Mouse (Mus musculus): ENCODE results near the gene Prkce.

Gene Prkce

DNA sequence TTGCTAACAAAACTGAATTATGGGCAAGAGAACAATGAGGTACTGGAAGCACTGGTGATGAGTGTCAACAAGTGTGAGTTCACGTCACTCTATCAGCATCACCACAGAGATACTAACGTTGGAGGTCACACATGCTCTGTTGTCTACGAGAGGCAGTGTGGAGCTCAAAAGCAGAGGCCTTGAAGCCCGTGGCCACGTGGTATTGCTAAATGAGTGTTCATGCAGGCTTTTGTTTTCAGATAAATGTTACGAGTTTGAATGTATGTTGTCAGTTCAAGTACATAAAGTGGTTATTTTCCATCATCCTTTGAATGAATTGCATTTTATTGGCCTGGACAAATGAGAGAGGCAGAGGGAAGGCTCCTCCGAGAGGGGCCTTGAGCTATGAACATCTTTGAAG is 276.3 kb downstream of the Prkce start:
- no peak for DNase-seq (ENCODE audit: low read depth, low spot score)

DNA sequence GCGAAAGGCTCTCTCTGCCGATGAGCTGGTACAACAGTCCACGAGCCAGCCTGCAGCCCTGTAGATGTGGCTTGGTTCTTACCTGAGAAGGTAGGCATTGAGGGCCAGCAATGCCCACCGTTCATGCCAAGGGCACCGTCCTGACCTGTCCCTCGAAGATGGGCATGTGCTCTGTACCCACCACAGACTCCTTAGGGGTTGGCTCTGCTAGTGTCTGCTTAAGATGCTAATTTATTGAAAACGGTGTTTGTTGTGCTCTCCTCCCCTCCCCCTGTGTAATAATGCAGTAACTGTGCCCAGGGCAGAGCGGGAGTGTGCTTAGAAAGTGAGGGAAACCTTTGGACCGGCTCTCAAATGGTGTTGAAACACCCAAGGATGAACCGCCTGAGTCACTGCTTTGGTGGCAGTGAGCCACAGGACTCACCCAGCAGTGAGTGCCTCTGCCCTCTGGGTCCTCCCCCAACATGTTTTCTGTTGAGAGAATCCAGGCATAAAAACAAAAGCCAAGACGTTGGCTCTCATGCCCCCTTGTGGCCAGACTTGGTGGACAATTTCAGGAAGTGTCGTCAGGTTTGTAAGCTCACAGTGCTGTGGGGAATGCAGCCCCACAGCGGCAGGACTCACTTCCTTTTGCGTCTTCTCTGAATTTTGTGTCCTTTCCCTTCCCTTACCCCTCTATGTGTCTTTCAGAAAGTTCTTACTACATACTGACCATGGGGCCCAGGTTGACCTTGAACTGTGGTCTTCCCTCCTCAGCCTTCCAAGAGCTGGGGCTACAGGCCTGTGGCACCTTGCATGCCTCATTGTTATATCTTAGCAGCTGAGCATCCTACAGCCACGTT is 277.2 kb downstream of the Prkce start:
- peak; percentile 58 for DNase-seq (ENCODE audit: low read depth, low spot score)

DNA sequence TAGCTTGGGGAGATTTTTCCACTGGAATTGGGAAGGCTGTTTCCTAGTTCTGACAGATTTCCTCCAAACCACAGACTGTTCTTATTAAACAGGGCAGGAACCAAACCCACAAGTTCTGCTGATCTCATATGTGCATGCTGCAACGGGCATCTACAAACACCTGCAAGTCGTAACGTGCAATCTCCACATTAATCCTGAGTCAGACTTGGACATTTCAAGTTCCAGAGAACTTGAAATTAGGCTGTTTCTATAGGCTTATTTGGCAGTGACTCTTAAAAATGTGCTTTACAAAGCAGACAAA is 277.8 kb downstream of the Prkce start:
- no peak for DNase-seq (ENCODE audit: low read depth, low spot score)

DNA sequence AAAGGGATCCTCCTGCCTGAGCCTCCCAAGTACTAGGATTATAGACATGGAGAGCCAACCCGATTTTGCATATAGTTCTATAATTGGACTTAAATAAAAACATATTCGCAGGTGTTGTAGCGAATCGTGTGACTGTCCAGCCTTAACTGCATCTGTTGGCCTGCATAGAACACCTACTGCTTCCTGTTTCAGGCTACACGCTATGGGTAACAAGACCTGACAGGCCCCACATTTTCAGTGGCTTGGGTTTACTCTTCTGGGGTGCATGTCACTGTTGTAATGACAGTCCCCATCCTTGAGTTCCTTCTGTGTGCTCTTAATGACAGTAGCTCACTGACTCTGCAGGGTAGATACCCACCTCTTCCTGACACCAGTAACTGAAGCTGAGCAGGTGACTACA is 278.3 kb downstream of the Prkce start:
- DNase-seq (ENCODE audit: low read depth, low spot score): no peak

DNA sequence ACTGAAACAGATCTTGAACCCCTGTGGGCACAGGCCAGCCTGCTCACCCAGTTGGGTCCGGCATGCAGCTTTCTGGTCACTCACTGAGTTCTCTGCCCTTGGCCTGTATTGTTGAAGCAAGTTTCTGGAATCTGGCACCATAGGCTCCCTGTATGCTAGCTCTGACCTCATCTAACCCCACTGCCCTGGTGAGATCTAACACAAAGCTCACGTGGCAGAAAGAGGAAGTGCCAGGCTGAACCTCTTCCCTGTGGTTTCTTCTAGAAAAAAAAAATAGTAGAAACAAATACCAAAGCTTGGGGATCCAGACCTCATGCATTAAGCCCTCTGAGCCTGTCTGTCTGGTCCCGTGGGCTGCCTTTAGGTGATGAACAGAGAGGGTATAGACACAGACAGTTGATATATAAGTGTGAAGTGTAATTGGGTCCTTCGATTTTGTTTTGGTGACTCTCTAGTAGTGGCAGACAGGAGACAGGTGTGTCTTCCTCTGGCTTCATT is 279.6 kb downstream of the Prkce start:
- no peak for DNase-seq (ENCODE audit: low read depth, low spot score)

DNA sequence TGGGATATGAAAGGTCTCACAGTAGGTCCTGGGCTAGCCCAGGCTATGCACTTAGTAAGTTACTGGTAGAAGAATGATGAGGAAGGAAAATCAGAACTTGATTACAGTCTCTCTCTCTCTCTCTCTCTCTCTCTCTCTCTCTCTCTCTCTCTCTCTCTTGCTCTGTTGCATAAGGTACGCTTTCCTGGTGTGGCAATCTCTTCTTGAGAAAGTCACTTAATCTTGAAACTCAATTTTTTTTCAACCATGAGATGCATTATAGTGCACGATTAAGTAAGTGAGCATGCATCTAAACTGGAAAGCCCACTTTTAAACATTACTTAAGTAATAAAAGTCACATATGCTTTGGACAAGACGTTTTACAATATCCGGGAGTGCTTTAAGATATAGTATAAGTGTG is 285.3 kb downstream of the Prkce start:
- no peak for DNase-seq (ENCODE audit: low read depth, low spot score)

DNA sequence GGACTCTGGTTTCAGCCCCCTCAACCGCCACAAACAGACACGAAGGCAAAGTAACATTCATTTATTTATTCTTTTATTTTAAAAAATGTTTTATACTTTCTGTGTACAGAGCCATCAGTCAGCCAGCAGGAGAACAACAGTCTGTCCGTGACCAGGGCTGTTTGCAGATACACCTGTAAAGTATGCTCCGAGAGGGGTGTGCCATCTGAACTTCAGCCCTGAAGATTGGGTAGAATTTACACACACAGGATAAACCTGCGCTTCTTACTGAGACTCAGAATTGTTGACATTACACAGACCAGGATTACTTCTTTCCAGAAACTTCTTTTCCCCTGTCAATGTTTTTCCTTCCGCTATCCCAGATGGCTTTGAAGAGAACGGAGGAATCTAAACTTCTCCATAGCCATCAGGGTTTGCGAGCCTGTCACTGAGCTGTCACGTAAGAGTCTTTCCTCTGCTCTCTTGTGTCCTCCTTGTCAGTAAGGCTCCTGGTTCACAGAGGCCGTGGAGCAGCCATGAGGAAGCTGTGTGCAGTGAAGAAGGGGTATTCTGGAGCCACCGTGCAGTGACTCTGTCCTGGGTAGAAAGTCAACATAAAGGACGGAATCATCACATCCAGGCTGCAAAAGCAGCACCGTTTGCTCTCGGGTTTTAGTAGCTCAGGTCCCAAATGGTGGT is 286.2 kb downstream of the Prkce start:
- DNase-seq (ENCODE audit: low read depth, low spot score): no peak

DNA sequence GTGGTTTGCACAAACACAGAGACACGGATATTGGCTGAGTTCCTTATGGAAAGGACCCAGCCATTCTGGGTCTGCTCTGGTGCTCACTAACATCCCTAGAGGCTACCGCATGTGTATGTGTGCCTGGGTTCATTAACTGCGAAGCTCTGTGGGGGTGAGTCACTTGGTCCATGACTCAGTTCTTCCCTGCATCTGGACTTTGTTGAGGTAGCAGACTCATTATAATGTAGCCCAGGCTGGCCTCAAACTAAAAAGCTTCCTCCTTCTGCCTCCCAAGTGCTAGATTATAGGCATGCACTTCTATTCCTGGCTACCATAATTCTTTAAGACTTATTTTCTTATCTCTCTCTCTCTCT is 286.7 kb downstream of the Prkce start:
- DNase-seq (ENCODE audit: low read depth, low spot score): no peak

DNA sequence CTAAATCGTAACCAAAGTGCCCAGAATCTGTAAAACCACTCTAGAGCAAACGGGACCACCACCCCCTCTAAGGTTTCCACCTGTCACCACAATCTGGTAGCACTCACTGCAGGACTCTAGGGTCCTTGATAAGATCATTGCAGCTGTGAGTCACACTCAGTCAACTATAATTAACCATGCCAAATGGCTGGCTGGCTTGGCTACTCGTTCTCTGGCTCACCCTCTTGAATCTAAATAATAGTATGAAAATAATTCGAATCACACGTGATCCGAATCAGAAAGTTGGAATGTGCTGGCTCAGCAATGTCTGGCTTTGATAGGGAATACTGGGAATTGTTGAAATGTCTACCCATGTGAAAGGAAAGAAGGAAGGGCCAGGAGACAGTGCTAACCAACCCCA is 288.9 kb downstream of the Prkce start:
- no peak for DNase-seq (ENCODE audit: low read depth, low spot score)

DNA sequence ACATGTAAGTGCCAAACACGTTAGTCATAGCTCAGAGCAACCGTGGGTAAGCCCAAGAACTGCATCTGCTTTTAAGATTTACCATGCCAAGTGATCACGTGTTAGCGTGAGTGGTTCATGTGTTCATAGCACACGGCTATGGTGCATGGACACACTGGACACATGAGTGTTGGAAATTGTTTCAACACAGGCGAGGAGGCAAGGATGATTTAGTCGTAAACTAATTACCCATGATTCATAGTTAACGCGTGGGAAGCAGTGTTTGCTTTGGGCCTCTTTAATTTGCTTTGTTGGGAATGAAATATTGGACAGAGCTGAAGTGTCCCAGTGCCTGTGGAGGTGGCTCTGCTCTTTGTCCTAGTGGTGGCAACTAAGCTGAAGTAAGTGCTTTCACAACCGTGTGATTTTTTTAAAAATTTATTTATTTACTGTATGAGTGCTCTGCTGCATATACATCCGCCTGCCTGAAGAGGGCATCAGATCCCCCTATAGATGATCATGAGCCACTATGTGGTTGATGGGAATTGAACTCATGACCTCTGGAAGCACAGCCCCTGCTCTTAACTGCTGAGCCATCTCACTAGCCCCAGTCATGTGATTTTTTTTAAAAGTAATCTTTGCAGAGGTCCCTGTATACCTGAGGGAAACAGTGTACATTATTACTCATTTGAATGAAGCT is 290.9 kb downstream of the Prkce start:
- no peak for DNase-seq (ENCODE audit: low read depth, low spot score)

DNA sequence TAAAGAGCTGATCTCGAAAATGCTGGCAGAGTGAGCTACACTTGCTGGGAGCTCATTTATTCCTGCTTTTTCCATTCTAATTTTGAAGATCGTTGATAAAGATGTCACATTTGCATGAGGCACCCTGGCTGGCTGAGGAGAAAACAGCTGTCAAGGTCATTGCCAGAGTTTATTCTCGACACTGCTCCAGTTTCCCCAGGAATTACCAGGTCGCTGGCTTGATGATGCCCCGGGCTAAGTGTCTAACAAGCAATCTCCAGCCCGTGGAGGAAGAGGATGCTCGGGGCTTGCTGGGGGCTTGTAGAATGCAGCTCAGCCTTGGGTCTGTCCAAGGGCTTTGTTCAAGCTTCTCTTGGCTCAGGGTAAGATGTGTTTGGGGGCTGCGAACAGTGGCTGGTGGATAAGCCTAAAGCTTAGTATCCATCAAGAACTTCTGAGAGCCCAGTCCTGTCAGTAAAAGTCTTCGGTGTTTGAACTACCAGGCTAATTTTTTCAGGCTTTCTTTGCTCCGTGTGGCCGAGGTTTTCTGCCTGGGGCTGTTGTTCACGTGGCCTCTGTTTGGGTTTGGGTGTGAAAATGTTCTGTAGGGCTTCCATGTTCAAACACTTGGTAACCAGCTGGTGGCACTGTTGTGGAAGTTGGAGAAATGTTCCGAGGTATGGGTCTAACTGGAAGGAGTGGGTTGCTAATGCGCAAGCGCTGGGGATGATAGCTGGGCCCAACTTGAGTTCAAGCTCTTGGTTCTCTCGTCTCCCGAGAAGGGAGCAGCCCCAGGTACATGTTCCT is 293.3 kb downstream of the Prkce start:
- no peak for DNase-seq (ENCODE audit: low read depth, low spot score)

DNA sequence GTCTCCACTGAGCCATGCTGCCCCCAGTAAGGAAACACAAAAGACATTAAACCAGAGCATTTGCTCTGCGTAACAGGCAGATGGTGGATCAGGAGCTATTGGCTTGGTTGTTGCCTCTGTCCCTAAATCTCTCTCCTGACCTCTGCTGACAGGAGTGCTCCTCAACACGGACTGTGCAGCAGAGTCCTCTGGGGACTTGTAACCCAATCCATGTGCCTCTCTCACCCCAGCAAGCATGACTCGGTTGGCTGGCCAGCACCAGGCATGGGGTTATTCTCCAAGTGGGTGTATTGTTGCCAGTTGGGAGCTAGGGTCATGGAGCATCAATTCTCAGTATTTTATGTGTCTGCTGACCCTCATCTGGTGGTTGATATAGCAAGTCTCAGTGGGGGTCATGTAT is 295.8 kb downstream of the Prkce start:
- DNase-seq (ENCODE audit: low read depth, low spot score): no peak

DNA sequence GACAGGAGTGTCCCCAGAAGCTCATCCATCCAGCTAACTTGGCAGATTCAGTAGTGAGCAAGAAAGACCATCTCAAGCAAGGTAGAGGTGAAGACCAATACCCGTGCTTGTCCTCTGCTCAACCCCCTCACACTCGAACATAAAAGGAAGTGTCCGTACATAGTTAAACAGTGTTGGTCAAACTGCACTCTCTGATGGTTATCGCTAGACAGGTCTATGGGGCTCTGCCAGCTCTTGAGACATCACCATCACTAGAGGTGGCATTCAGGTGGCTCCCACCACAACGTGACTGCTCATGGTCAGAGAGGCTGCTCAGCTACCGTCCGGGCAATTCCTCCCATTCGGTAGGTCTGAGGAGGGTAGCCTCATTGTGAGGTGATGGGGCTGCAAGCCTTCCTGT is 296.6 kb downstream of the Prkce start:
- no peak for DNase-seq (ENCODE audit: low read depth, low spot score)

DNA sequence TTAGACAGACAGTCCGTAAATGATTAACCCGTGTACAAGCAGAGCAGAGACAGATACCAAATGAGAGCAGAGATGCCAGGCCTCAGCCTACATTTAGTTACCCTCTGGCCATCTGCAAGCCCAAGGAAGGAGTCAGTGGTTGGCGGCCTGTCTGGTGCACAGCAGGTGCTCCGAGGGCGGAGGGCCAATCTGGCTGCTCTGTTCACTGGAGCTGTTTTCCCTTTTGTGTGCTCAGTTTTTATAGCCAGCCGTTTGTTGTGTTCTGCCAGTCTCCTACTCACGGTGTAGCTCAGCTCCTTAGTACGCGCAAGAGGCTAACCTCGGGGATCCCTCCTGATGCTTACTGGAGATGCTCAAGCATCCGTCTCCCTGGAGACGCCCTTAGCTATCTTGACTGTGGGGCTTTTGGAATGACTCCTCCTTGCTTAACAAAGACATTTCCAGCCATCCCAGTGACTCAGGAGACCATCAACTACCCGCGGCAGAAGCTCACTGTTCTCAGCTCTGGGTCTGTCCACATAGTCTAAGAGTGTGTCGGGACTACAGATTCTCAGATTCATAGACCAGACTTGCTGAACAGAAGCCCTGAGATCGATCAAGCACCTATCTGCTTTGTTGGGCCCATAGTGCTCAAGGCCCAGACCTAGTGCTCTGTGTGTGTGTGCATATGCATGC is 297.2 kb downstream of the Prkce start:
- no peak for DNase-seq (ENCODE audit: low read depth, low spot score)

DNA sequence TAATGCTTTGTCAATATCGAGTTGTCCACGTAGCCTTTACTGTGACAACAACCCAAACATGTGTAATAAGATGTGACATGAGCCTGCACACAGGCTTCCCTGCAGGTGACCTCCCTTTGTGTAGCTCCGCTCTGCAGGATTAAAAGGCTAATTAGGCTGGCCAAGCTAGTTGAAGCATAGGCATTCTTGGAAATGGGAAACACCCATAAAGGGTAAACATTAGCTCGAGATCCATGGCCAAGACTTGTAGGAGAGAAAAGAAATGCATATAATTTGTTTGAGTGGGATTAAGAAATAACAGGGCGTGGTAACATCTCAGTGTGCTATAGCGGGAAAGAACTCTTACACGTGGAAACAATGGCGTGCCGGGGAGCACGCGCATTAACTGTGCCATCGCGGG is 298.3 kb downstream of the Prkce start:
- no peak for DNase-seq (ENCODE audit: low read depth, low spot score)

DNA sequence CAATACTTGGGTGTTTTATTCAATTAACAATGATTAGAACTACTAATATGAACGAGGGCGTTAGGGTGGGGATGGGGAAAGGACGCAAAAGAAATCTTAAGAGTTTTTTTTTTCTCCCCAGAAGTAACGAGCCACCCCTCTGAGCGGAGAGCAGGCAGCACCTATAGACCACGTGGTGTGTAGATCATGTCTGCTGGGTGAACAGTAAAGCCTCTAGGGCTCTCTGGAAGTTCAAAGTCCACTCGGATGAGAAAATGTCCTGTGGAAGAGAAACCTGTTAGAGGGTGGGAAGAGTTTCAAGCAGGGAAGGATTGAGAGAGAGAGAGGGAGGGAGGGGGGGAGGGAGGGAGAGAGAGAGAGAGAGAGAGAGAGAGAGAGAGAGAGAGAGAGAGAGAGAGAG is 298.8 kb downstream of the Prkce start:
- DNase-seq (ENCODE audit: low read depth, low spot score): no peak

DNA sequence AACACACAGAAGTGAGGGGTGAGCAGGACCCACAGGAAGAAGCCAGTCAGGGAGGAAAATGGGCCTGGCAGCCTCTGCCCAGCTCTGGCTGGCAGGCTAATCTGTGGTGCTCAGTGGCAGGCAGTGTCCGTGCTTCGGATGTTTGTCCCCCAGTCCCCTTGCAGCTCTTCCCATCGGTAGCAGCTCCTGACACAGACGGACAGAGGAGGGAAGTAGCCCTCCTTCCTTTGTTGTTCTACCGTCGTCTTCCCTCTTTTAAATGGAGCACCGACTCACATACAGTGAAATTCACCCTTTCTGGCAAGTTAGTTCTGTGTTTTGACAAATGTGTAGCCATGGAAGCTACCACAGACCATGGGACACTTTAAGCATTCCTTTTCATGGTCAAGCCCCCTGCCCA is 299.3 kb downstream of the Prkce start:
- DNase-seq (ENCODE audit: low read depth, low spot score): no peak

DNA sequence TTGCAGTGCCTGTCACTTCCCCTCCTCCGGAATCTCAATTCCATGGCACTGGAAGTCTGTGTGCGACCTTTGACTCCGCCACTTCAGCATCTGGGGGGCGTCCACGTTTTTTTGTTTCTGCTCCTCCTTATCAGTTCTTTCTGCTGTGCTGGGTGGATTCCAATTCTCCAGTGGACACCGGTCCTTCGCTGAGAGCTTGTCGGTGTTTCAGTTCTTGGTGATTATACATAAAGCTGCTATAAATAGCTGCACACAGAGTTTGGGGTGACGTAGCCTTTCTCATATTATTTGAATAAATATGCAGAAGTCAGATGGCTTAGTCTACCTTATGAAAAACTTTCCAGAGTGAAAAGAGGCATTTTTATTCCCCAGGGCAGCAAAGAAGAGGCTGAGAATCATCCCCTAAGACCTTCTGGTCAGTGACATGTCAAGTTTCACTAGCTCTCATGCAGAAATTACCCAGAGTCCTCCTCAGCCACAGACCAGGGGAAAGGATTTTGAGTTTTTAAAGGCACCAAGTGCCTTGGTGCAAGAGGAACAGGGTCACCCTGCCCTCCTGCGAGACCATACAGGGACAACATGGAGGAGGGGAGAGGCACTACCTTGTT is 299.8 kb downstream of the Prkce start:
- no peak for DNase-seq (ENCODE audit: low read depth, low spot score)

DNA sequence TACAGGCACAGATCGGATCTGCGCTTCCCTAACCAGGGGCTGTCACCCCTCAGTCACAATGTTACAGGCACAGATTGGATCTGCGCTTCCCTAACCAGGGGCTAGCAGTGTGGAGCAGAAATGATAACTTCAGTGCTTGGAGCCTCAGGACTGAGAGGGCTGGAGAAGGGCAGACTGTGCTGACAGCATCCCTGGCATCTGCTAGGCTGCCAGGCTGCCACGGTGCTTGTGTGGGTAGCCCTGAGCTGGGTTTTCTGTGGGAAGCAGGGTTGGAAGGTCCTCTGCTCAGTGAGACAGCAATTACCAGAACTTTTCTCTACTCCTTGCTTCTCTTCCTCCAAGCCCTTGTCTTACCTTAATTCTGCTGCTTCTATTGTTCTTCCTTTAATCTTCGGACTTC is 300.4 kb downstream of the Prkce start:
- DNase-seq (ENCODE audit: low read depth, low spot score): no peak

DNA sequence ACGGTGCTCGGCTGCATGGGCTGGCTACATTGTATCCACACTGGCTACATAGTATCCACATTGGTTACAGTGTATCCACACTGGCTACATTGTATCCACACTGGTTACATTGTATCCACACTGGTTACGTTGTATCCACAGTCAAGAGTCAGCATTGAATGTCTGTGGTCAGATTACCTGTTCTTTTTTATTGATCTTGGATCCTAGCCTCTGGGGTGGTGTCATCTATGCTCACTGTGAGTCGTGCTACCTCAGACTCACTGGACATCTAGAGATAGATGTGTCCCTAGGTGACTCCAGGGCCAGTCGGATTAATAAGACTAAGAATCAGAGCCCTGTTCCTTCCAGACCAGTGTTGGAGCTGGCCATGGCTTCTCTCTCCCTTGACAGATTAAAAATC is 302.6 kb downstream of the Prkce start:
- no peak for DNase-seq (ENCODE audit: low read depth, low spot score)

DNA sequence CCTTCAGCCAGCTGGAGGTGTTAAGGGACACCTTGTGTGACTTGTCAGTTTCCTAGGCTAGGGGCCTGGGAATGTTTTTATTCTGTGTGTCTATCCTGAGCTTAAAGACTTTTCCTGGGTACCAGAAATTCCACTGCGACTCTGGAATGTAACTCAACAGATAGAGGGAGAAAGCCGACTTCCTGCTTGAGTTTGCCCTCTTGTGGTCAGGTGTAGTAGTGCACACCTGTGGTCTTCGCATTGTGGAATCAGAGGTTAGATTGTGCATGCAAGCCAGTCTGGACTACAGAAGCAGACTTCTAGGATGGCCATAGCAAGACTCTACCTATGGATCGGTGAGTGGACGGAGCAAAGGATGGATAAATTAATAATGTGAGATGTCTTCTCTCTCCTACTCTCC is 304.1 kb downstream of the Prkce start:
- peak; percentile 36 for DNase-seq (ENCODE audit: low read depth, low spot score)
